Mouse (Mus musculus): ENCODE measurements around the gene Cbr1. TPM values are rescaled to one million over a fixed set of nuclear protein-coding genes. Genes with fewer than 3 reads are reported as not detected.

Gene Cbr1
- polyA plus RNA-seq, 1 experiment from 2014 or later = 132 TPM

- Histone ChIP-seq H3K27me3 (no peaks in the 10 kb centered on the region), H3K4me2 (replicated peaks) (no peak overlapping the region), H3K27ac (no peak overlapping the region), H3K36me3 (peaks cover 45% of the 10 kb centered on the region), H3K4me1 (peaks cover 10% of the 10 kb centered on the region; the same call in 1 of the 2 replicates), H3K9ac (no peak overlapping the region), H3K9me3 (no peaks in the 10 kb centered on the region), H3K4me3 (no peak overlapping the region)
- no peak for ATAC-seq (ENCODE audit: insufficient number of reproducible peaks, insufficient read depth, low FRiP score, low TSS enrichment)
- 91% methylated on average over 9 of the region's 9 CpGs for WGBS
Observed at GRCm38 (mm10) chr16:93585703-93586205, 19.9 kb upstream of the Cbr1 start.

GRCm38 (mm10) chr16:93586382-93586781 is 19.3 kb upstream of the Cbr1 start:
- H3K27ac ChIP-seq = no peak overlapping the region
- no peak overlapping the region for H3K4me3 ChIP-seq
- WGBS = 78% methylated on average over 8 of the region's 8 CpGs
- peaks cover 46% of the 10 kb centered on the region for H3K36me3 ChIP-seq
- H3K4me2 ChIP-seq (replicated peaks) = no peak overlapping the region
- peaks cover 7% of the 10 kb centered on the region; the same call in 1 of the 2 replicates for H3K4me1 ChIP-seq
- no peak for ATAC-seq (ENCODE audit: insufficient number of reproducible peaks, insufficient read depth, low FRiP score, low TSS enrichment)
- H3K27me3 ChIP-seq = no peaks in the 10 kb centered on the region
- H3K9ac ChIP-seq = no peak overlapping the region
- H3K9me3 ChIP-seq = no peaks in the 10 kb centered on the region

- peaks cover 53% of the 10 kb centered on the region for H3K36me3 ChIP-seq
- WGBS = 57% methylated on average over 4 of the region's 4 CpGs
Observed at GRCm38 (mm10) chr16:93588281-93588680, 17.4 kb upstream of the Cbr1 start.

GRCm38 (mm10) chr16:93590915-93591314 is 14.7 kb upstream of the Cbr1 start:
- Histone ChIP-seq H3K27ac (no peak overlapping the region), H3K4me3 (no peak overlapping the region), H3K36me3 (peaks cover 39% of the 10 kb centered on the region), H3K4me2 (replicated peaks) (no peak overlapping the region), H3K9me3 (no peaks in the 10 kb centered on the region), H3K4me1 (peaks cover 7% of the 10 kb centered on the region; the same call in 1 of the 2 replicates), H3K27me3 (no peaks in the 10 kb centered on the region), H3K9ac (no peak overlapping the region)
- ATAC-seq (ENCODE audit: insufficient number of reproducible peaks, insufficient read depth, low FRiP score, low TSS enrichment) = no peak
- 95% methylated on average over 15 of the region's 15 CpGs for WGBS

More at GRCm38 (mm10) chr16:93588281-93588680, 17.4 kb upstream of the Cbr1 start:
- no peak for ATAC-seq (ENCODE audit: insufficient number of reproducible peaks, insufficient read depth, low FRiP score, low TSS enrichment)
- no peak overlapping the region for H3K4me2 ChIP-seq (replicated peaks)
- H3K27ac ChIP-seq = no peak overlapping the region
- no peak overlapping the region for H3K9ac ChIP-seq
- H3K9me3 ChIP-seq = no peaks in the 10 kb centered on the region
- H3K4me3 ChIP-seq = no peak overlapping the region
- no peaks in the 10 kb centered on the region for H3K27me3 ChIP-seq
- H3K4me1 ChIP-seq = peaks cover 7% of the 10 kb centered on the region; the same call in 1 of the 2 replicates

- ATAC-seq (ENCODE audit: insufficient number of reproducible peaks, insufficient read depth, low FRiP score, low TSS enrichment) = no peak
- Histone ChIP-seq H3K9ac (no peak overlapping the region), H3K27ac (no peak overlapping the region), H3K4me2 (replicated peaks) (no peak overlapping the region), H3K4me1 (peaks cover 7% of the 10 kb centered on the region; the same call in 1 of the 2 replicates), H3K9me3 (no peaks in the 10 kb centered on the region), H3K4me3 (no peak overlapping the region), H3K27me3 (no peaks in the 10 kb centered on the region), H3K36me3 (peaks cover 32% of the 10 kb centered on the region)
- 90% methylated on average over 19 of the region's 20 CpGs for WGBS
Observed at GRCm38 (mm10) chr16:93591450-93592430, 13.9 kb upstream of the Cbr1 start.

- no peak for ATAC-seq (ENCODE audit: insufficient number of reproducible peaks, insufficient read depth, low FRiP score, low TSS enrichment)
- Histone ChIP-seq H3K27ac (no peak overlapping the region), H3K36me3 (peaks cover 39% of the 10 kb centered on the region), H3K4me1 (peaks cover 5% of the 10 kb centered on the region; the same call in 1 of the 2 replicates), H3K27me3 (no peaks in the 10 kb centered on the region), H3K4me2 (replicated peaks) (no peak overlapping the region), H3K9ac (no peak overlapping the region), H3K9me3 (no peaks in the 10 kb centered on the region), H3K4me3 (no peak overlapping the region)
- 92% methylated on average over 3 of the region's 3 CpGs for WGBS
Observed at GRCm38 (mm10) chr16:93592711-93593110, 12.9 kb upstream of the Cbr1 start.

GRCm38 (mm10) chr16:93593406-93593805 is 12.2 kb upstream of the Cbr1 start:
- 92% methylated on average over 8 of the region's 8 CpGs for WGBS
- peaks cover 45% of the 10 kb centered on the region for H3K36me3 ChIP-seq

GRCm38 (mm10) chr16:93594448-93594847 is 11.2 kb upstream of the Cbr1 start:
- 92% methylated on average over 10 of the region's 10 CpGs for WGBS
- Histone ChIP-seq H3K36me3 (peaks cover 46% of the 10 kb centered on the region), H3K27ac (no peak overlapping the region), H3K9me3 (no peaks in the 10 kb centered on the region), H3K4me3 (no peak overlapping the region), H3K4me1 (no peaks in the 10 kb centered on the region), H3K4me2 (replicated peaks) (no peak overlapping the region), H3K27me3 (no peaks in the 10 kb centered on the region), H3K9ac (no peak overlapping the region)
- ATAC-seq (ENCODE audit: insufficient number of reproducible peaks, insufficient read depth, low FRiP score, low TSS enrichment) = no peak

More at GRCm38 (mm10) chr16:93593406-93593805, 12.2 kb upstream of the Cbr1 start:
- no peak overlapping the region for H3K9ac ChIP-seq
- H3K4me3 ChIP-seq = no peak overlapping the region
- no peaks in the 10 kb centered on the region for H3K9me3 ChIP-seq
- no peaks in the 10 kb centered on the region for H3K4me1 ChIP-seq
- no peak for ATAC-seq (ENCODE audit: insufficient number of reproducible peaks, insufficient read depth, low FRiP score, low TSS enrichment)
- H3K27me3 ChIP-seq = no peaks in the 10 kb centered on the region
- H3K4me2 ChIP-seq (replicated peaks) = no peak overlapping the region
- no peak overlapping the region for H3K27ac ChIP-seq

- Histone ChIP-seq H3K36me3 (peaks cover 35% of the 10 kb centered on the region), H3K27ac (no peak overlapping the region), H3K9ac (no peak overlapping the region), H3K9me3 (no peaks in the 10 kb centered on the region), H3K4me3 (no peak overlapping the region), H3K27me3 (no peaks in the 10 kb centered on the region), H3K4me2 (replicated peaks) (no peak overlapping the region), H3K4me1 (no peaks in the 10 kb centered on the region)
- 89% methylated on average over 5 of the region's 5 CpGs for whole genome bisulfite sequencing
- no peak for ATAC-seq (ENCODE audit: insufficient number of reproducible peaks, insufficient read depth, low FRiP score, low TSS enrichment)
Observed at GRCm38 (mm10) chr16:93595766-93596165, 9.9 kb upstream of the Cbr1 start.

GRCm38 (mm10) chr16:93596807-93597206 is 8.8 kb upstream of the Cbr1 start:
- Histone ChIP-seq H3K27ac (no peak overlapping the region), H3K27me3 (no peaks in the 10 kb centered on the region), H3K36me3 (peaks cover 34% of the 10 kb centered on the region), H3K4me3 (no peak overlapping the region), H3K9ac (no peak overlapping the region), H3K4me2 (replicated peaks) (no peak overlapping the region), H3K4me1 (no peaks in the 10 kb centered on the region), H3K9me3 (no peaks in the 10 kb centered on the region)
- ATAC-seq (ENCODE audit: insufficient number of reproducible peaks, insufficient read depth, low FRiP score, low TSS enrichment) = no peak
- WGBS = 92% methylated on average over 7 of the region's 7 CpGs

GRCm38 (mm10) chr16:93597551-93597950 is 8.1 kb upstream of the Cbr1 start:
- H3K9me3 ChIP-seq = no peaks in the 10 kb centered on the region
- peaks cover 33% of the 10 kb centered on the region for H3K36me3 ChIP-seq
- no peak overlapping the region for H3K9ac ChIP-seq
- ATAC-seq (ENCODE audit: insufficient number of reproducible peaks, insufficient read depth, low FRiP score, low TSS enrichment) = no peak
- no peaks in the 10 kb centered on the region for H3K4me1 ChIP-seq
- no peak overlapping the region for H3K4me3 ChIP-seq
- H3K27me3 ChIP-seq = no peaks in the 10 kb centered on the region
- WGBS = 90% methylated on average over 9 of the region's 9 CpGs
- no peak overlapping the region for H3K4me2 ChIP-seq (replicated peaks)
- no peak overlapping the region for H3K27ac ChIP-seq

- H3K27ac ChIP-seq = no peak overlapping the region
- H3K9me3 ChIP-seq = no peaks in the 10 kb centered on the region
- no peak for ATAC-seq (ENCODE audit: insufficient number of reproducible peaks, insufficient read depth, low FRiP score, low TSS enrichment)
- H3K9ac ChIP-seq = no peak overlapping the region
- no peaks in the 10 kb centered on the region; the same call in 1 of the 2 replicates for H3K4me1 ChIP-seq
- no peaks in the 10 kb centered on the region for H3K27me3 ChIP-seq
- H3K4me3 ChIP-seq = no peak overlapping the region
- no peak overlapping the region for H3K4me2 ChIP-seq (replicated peaks)
- WGBS = 90% methylated on average over 6 of the region's 6 CpGs
- peaks cover 26% of the 10 kb centered on the region; the same call in 1 of the 2 replicates for H3K36me3 ChIP-seq
Observed at GRCm38 (mm10) chr16:93599461-93599860, 6.2 kb upstream of the Cbr1 start.
